Mouse (Mus musculus) limb, embryonic 10.5 days (tissue): ENCODE data around the gene Gm3476. TPM values are rescaled to one million over a fixed set of nuclear protein-coding genes. Genes with fewer than 3 reads are reported as not detected.
"Not testable (repeated sequence)": the region's sequence is repeated elsewhere in the genome, so short reads cannot be mapped to it uniquely, and the experiment has no call there.

Experiments used
- DNase-seq: peaks from one replicate; pipeline ENCODE4 v3.0.0-alpha.2; 2017; ENCODE audit warnings: low spot score
- H3K27ac ChIP-seq: fragments of 300-500 bp; sonication (generic); 2 replicates; pipeline ENCODE4 v1.5.1; 2016; ENCODE audit warnings: mild to moderate bottlenecking
- H3K27me3 ChIP-seq: fragments of 300-500 bp; sonication (generic); 2 replicates; pipeline ENCODE4 v1.6.1; 2016; ENCODE audit warnings: low read depth, mild to moderate bottlenecking; ENCODE audit not compliant: poor library complexity, severe bottlenecking
- H3K36me3 ChIP-seq: fragments of 300-500 bp; sonication (generic); 2 replicates; pipeline ENCODE4 v1.6.1; 2016; ENCODE audit warnings: mild to moderate bottlenecking, moderate library complexity
- H3K4me1 ChIP-seq: fragments of 300-500 bp; sonication (generic); 2 replicates; pipeline ENCODE4 v1.6.1; 2016
- H3K4me3 ChIP-seq: fragments of 300-500 bp; sonication (generic); 2 replicates; pipeline ENCODE4 v1.5.1; 2016; ENCODE audit warnings: mild to moderate bottlenecking, moderate library complexity
- H3K9me3 ChIP-seq: fragments of 300-500 bp; sonication (generic); replicated peaks from 2 replicates; pipeline ENCODE4 v1.6.1; 2016; ENCODE audit warnings: mild to moderate bottlenecking
- WGBS: fragments of 180-500 bp; shearing (Covaris S2); methylation state at CpG from one replicate; pipeline ENCODE4 v1.1.7; 2016; 5-methylcytosine and 5-hydroxymethylcytosine counted together
- polyA plus RNA-seq: library from polyadenylated mRNA; unstranded; fragments of >200 nt; fragmentation: Nextera tagmentation; extraction: Ambion mirVana; gene quantifications from 2 replicates; pipeline ENCODE4 v1.2.1, GENCODE M21; 2016

Gm3476 gene
- not detected in 2 replicates for polyA plus RNA-seq

DNA sequence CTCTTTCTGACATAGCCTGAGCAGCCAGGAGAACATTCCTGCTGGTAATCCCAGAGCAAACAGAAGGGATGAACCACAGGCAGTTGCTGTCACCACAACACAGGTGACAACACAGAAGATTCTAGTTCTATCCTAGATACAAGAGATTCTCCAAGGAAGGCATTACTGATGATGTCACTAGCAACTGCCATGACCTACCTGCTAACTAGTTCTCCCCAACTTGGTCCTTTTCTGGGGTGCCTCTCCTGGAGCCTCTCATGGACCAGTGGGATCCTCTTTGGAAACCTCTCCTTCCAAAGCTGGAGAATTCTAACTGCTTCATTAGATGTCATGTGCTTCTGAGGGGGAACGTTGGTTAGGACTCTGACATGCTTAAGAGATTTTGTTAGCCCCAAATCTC lies at the start of gene Gm3476:
Gene Gm3476 (minus strand): TSS at position 101 of the 400 bp plus-strand sequence.
- not testable (repeated sequence) for DNase-seq, H3K27ac ChIP-seq, H3K27me3 ChIP-seq, H3K36me3 ChIP-seq, H3K4me3 ChIP-seq, H3K9me3 ChIP-seq, H3K4me1 ChIP-seq
- WGBS: no CpG with 5 or more reads among the region's 1 CpGs

GRCm38 (mm10) chr14:6163538-6163937 lies 37.9 kb upstream of the Gm3476 start:
- H3K9me3 ChIP-seq, H3K4me3 ChIP-seq, H3K27me3 ChIP-seq, H3K36me3 ChIP-seq, DNase-seq, H3K4me1 ChIP-seq, H3K27ac ChIP-seq: not testable (repeated sequence)
- WGBS: 83% methylated on average over 6 of the region's 9 CpGs

- H3K4me3 ChIP-seq, H3K27ac ChIP-seq, H3K9me3 ChIP-seq, H3K4me1 ChIP-seq, DNase-seq, H3K27me3 ChIP-seq, H3K36me3 ChIP-seq: not testable (repeated sequence)
- 92% methylated on average over 1 of the region's 1 CpGs for WGBS
Measured at GRCm38 (mm10) chr14:6161085-6161484, 35.5 kb upstream of the Gm3476 start.

- H3K9me3 ChIP-seq, H3K36me3 ChIP-seq, H3K27me3 ChIP-seq, H3K4me1 ChIP-seq: not testable (repeated sequence)
- DNase-seq: peak; percentile 88
- WGBS: under 1% methylated on average over 39 of the region's 51 CpGs
- peak within 1 kb of the TSS; percentile 42 for H3K4me3 ChIP-seq
- H3K27ac ChIP-seq: peak within 1 kb of the TSS; percentile 58
Measured at GRCm38 (mm10) chr14:6108272-6108925, 17.2 kb downstream of the Gm3476 start, which contains the start of gene Gm3468. Gm3468 (minus strand) TSS chr14:6108665.

- DNase-seq, H3K9me3 ChIP-seq, H3K4me1 ChIP-seq, H3K36me3 ChIP-seq, H3K27ac ChIP-seq, H3K27me3 ChIP-seq, H3K4me3 ChIP-seq: not testable (repeated sequence)
- 11% methylated on average over 9 of the region's 9 CpGs for WGBS
Measured at GRCm38 (mm10) chr14:6107500-6107899, 18.1 kb downstream of the Gm3476 start.

DNA sequence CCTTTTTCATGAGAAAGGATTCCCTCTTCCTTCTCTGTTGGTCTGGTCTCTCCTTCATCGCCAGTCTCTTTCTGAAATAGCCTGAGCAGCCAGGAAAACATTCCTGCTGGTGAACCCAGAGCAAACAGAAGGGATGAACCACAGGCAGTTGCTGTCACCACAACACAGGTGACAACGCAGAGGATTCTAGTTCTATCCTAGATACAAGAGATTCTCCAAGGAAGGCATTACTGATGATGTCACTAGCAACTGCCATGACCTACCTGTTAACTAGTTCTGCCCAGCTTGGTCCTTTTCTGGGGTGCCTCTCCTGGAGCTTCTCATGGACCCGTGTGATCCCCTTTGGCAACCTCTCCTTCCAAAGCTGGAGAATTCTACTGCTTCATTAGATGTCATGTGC lies 31.8 kb downstream of the Gm3476 start, which contains the start of gene Gm8206:
Gene Gm8206 (minus strand): TSS at position 101 of the 400 bp plus-strand sequence.
- H3K4me1 ChIP-seq, H3K27ac ChIP-seq, DNase-seq, H3K27me3 ChIP-seq, H3K9me3 ChIP-seq, H3K4me3 ChIP-seq, H3K36me3 ChIP-seq: not testable (repeated sequence)
- 84% methylated on average over 3 of the region's 3 CpGs for WGBS

- not testable (repeated sequence) for H3K4me1 ChIP-seq, H3K36me3 ChIP-seq, H3K27me3 ChIP-seq, H3K9me3 ChIP-seq, DNase-seq, H3K27ac ChIP-seq, H3K4me3 ChIP-seq
- 89% methylated on average over 4 of the region's 4 CpGs for WGBS
Measured at GRCm38 (mm10) chr14:6058167-6058566, 67.4 kb downstream of the Gm3476 start, which contains the start of gene Gm6337. Gm6337 (minus strand) TSS chr14:6058267.

Other genes starting within 250 kb of the Gm3476 start
- 0.06 and 0.10 TPM in 2 replicates for gene Gm8237, start 245.4 kb downstream of the Gm3476 start, polyA plus RNA-seq
- 0.20 and 0.46 TPM in 2 replicates for gene Gm3248, start 164.1 kb downstream of the Gm3476 start, polyA plus RNA-seq
- not detected in 2 replicates for gene Gm3453, start 146.7 kb downstream of the Gm3476 start, polyA plus RNA-seq
- gene Gm6337, start 67.5 kb downstream of the Gm3476 start, polyA plus RNA-seq: not detected in 2 replicates
- 1.2 and 1.3 TPM in 2 replicates for gene Gm8206, start 31.9 kb downstream of the Gm3476 start, polyA plus RNA-seq
- 2.2 and 2.5 TPM in 2 replicates for gene Gm3468, start 17.1 kb downstream of the Gm3476 start, polyA plus RNA-seq
- not detected in 2 replicates for gene Gm21560, start 93.5 kb upstream of the Gm3476 start, polyA plus RNA-seq
- 1.4 and 1.5 TPM in 2 replicates for gene Gm3411, start 161.4 kb upstream of the Gm3476 start, polyA plus RNA-seq
- not detected in 2 replicates for gene Gm21103, start 179.0 kb upstream of the Gm3476 start, polyA plus RNA-seq
- gene Gm3618, start 217.9 kb upstream of the Gm3476 start, polyA plus RNA-seq: not detected in 2 replicates